Mouse (Mus musculus): ENCODE results near the gene Gm20695. TPM values are rescaled to one million over a fixed set of nuclear protein-coding genes. Genes with fewer than 3 reads are reported as not detected.
A peak's percentile ranks its signal among the peaks of the same experiment; 100 is the strongest.

The Gm20695 gene
- total RNA-seq, 4 experiments from 2014 or later = 0.65 TPM; not detected in 3

DNA sequence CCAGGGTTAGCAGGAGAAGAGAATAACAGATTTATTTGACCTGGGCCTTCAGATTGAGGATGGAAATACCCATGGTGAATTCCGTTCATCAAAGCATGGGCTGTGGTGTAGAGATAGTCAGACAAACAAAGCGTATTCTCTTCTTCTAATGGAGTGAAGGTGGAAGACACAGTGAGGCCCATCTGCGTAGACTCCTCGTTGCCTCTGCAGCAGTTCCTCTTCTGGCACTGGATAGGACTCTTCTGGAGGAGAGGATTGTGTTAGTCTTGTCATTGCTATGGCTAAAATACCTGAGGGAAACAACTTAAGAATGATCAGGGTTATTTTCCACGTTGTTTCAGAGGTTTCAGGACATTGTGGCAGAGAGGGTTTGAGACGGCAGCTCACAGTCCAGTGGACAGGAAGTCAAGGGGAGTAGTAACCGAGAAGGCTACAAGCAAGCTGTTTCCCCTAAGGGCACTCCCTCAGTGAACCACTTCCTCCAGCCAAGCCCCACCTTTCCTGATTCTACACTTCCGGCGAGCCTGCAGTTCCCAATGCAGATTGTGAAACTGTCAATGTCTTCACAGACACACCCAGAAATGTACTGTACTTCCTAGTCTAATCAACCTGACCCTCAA is 10.8 kb downstream of the Gm20695 start:
- DNase-seq (ENCODE audit: low spot score in 2 of 2) = no peak

DNA sequence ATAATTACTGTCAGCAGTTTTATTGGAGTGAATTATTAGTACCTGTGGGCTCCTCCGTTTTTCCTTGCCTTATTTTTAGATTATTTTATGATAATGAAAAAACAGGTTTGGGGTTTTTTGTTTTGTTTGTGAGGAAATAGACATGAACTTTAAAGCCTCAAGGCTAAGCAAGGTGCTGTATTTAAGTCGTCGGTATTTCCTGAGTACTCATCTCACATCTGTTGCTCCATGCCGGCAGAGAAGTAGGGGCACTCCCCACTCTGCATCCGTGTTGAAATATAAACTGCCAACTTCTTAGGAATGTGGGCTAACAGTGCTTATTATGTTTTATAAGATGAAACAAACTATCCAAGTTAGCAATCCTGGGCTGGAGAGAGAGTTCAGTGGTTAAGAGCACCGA is 11.6 kb downstream of the Gm20695 start:
- DNase-seq (ENCODE audit: low spot score in 2 of 2) = no peak

GRCm38 (mm10) chr16:3896553-3896952 is 12.1 kb downstream of the Gm20695 start:
- DNase-seq (ENCODE audit: low spot score in 2 of 2) = no peak

GRCm38 (mm10) chr16:3907471-3907870 is 23.0 kb downstream of the Gm20695 start:
- no peak for DNase-seq (ENCODE audit: low spot score in 2 of 2)

GRCm38 (mm10) chr16:3908537-3909111 is 24.2 kb downstream of the Gm20695 start, which contains the start of the genes 1700037C18Rik and Cluap1:
TSS of gene 1700037C18Rik (minus strand) at chr16:3908689.
TSS of gene Cluap1 (plus strand) at chr16:3908801.
- peak; percentile 91 to 93 for DNase-seq (ENCODE audit: low spot score in 2 of 2)

- no peak for DNase-seq (ENCODE audit: low spot score in 2 of 2)
Observed at GRCm38 (mm10) chr16:3909118-3909517, 24.7 kb downstream of the Gm20695 start.

- DNase-seq (ENCODE audit: low spot score in 2 of 2) = no peak
Observed at GRCm38 (mm10) chr16:3920756-3921155, 36.3 kb downstream of the Gm20695 start.

- DNase-seq (ENCODE audit: low spot score in 2 of 2) = no peak
Observed at GRCm38 (mm10) chr16:3923515-3923914, 39.1 kb downstream of the Gm20695 start.

DNA sequence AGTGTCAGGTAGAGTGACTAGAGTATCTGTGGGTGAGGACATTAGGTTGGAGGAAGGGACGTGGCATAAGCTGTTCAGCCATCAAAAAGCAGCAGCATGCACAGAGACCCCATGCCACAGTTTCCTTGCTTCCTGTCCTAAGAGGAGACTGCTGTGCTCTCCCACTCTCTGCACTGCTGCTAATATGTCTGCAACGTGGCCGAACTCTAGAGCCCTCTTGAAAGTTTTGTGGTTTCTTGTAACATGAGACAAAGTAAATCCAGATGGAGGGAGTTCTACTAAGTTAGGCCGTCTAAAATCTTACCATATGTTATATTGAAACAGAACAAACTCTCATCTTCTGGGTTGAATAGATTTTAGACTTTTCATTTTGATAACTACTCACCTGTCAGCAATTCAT is 39.5 kb downstream of the Gm20695 start:
- DNase-seq (ENCODE audit: low spot score in 2 of 2) = no peak

DNA sequence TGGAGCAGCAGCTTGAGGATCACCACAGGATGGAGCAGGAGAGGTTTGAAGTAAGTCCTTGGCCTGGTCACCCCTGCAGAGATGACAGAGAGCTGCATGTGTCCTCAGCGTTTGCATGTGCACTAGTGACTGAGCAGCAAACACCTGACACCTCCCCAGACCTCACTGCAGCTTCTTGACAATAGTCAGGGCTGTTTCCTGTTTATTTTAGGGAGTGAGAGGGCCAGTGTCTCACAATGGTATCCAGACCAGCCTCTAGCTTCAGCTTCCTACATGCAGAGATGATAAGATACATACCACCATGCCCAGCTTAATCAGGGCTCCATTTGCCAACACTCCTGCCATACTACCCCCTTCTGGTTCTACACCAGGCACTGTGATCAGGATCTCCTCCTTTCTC is 44.1 kb downstream of the Gm20695 start:
- DNase-seq (ENCODE audit: low spot score in 2 of 2) = no peak

GRCm38 (mm10) chr16:3929151-3929550 is 44.7 kb downstream of the Gm20695 start:
- no peak for DNase-seq (ENCODE audit: low spot score in 2 of 2)

DNA sequence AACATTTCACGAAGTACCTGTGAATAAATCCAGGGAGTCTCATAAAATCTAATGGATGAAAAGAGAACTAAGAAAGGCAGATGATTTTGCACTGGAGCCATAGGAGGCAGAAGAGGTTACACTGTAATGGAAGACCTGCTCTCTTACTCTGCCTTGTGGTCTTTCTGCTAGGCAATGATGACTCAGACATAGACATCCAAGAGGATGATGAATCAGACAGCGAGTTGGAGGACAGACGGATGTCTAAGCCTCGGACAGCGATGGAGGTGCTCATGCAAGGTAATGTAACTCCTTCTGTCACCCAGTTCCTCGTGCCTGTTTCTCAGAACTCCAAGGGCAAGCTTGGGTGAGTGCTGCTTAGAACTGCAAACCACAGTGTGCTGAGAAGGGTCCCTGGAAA is 49.1 kb downstream of the Gm20695 start:
- no peak for DNase-seq (ENCODE audit: low spot score in 2 of 2)

DNA sequence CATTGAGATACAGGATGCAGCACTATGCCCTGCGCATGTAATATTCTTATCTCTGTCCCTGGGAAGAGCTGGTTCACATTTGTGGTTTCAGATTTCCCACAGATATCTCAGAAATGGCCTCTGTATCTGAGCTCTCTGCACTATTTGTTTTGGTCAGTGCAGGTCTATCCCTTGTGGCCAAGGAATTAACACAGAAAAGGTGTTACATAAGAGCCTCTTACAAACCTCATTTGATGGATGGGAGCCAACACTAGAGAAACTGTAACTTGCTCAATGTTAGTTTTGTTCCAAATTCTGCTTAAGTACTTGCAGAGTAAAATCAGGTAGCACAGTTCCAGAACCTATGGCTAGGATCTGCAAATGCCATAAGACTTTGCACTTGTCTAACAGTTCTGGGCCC is 49.6 kb downstream of the Gm20695 start:
- DNase-seq (ENCODE audit: low spot score in 2 of 2) = no peak

- DNase-seq (ENCODE audit: low spot score in 2 of 2) = no peak
Observed at GRCm38 (mm10) chr16:3934701-3935100, 50.3 kb downstream of the Gm20695 start.

DNA sequence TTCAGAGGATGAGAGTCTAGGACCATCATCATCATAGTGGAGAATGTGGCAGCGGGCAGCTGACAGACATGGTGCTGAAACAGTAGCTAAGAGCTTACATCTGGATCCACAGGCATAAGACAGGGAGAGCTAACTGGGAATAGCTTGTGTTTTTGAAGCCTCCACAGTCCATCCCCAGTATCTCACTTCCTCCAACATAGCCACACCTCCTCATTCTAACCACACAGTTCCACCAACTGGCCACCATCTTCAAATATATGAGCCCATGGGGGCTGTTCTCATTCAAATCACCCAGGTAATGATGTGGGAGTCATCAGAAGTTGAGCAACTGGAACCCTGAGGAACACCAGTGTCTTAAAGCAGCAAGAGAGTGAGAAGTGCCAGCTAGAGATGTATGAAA is 66.7 kb downstream of the Gm20695 start:
- no peak for DNase-seq (ENCODE audit: low spot score in 2 of 2)

GRCm38 (mm10) chr16:3956369-3956768 is 71.9 kb downstream of the Gm20695 start:
- DNase-seq (ENCODE audit: low spot score in 2 of 2) = peak; percentile 37 to 60

GRCm38 (mm10) chr16:3959261-3959660 is 74.8 kb downstream of the Gm20695 start:
- DNase-seq (ENCODE audit: low spot score in 2 of 2) = no peak

DNA sequence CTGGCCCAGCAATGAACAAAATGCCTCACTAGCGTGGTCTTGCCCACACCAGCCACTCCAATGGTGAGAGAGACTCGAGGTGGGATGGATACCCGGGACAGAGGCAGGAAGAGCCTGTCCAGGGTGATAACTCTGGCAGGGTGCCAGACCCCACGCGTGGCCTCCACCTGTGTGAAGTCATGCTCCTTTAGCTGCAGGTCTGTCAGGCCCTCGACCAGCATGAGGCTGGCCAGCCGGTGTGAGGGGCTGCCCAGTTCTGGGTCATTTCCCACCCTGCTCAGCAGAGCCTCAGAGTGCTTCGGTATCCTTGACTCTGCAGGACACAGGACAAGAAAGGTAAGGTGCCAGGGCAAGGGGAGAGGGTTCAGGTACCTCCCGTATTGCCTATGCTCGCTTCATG is 80.5 kb downstream of the Gm20695 start:
- no peak for DNase-seq (ENCODE audit: low spot score in 2 of 2)

DNA sequence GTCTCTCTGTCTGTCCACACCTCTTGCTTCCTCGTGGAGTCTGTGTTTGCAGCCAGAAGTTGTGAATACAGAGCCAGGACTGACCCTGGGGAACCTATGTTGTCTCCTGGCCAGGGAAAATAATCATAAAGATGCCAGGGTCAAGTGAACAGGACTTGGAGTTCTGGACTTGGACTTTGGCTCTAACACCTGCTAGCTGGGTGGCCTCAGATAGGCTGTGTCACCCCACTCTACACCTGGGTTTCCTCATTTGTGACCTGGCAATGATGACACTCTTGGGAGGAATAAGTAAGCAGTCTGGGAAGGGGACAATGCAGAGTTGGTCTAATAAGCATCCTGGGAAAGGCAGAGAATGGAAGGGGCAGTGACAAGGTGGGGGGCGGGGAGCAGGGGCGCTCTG is 81.1 kb downstream of the Gm20695 start:
- DNase-seq (ENCODE audit: low spot score in 2 of 2) = no peak
